Mouse (Mus musculus): ENCODE data around the gene Blzf1. TPM values are rescaled to one million over a fixed set of nuclear protein-coding genes. Genes with fewer than 3 reads are reported as not detected.

The Blzf1 gene
- polyA plus RNA-seq, 1 experiment, result 8.7 TPM

Other genes starting within 250 kb of the Blzf1 start
- 0.49 and 0.89 TPM in 2 replicates for gene Sell, start 245.5 kb downstream of the Blzf1 start, polyA plus RNA-seq (2012; rRNA removed)
- 4.1 and 7.2 TPM in 2 replicates for gene Selp, start 192.2 kb downstream of the Blzf1 start, polyA plus RNA-seq (2012; rRNA removed)
- gene F5, start 155.7 kb downstream of the Blzf1 start, polyA plus RNA-seq (2012; rRNA removed), result 1.1 and 1.2 TPM in 2 replicates
- gene Slc19a2, start 58.4 kb downstream of the Blzf1 start, polyA plus RNA-seq (2012; rRNA removed), result 15.6 and 17.7 TPM in 2 replicates
- gene Ccdc181, start 31.9 kb downstream of the Blzf1 start, polyA plus RNA-seq (2012; rRNA removed), result 3.2 and 4.3 TPM in 2 replicates
- gene Nme7, start 3.4 kb downstream of the Blzf1 start, polyA plus RNA-seq (2012; rRNA removed), result 9.1 and 9.6 TPM in 2 replicates
- gene Atp1b1, start 150.9 kb upstream of the Blzf1 start, polyA plus RNA-seq (2012; rRNA removed), result 35.2 and 52.1 TPM in 2 replicates